Mouse (Mus musculus) gastrocnemius, postnatal 10 days (tissue): ENCODE data around the gene Tm4sf5. TPM values are rescaled to one million over a fixed set of nuclear protein-coding genes. Genes with fewer than 3 reads are reported as not detected.
"Not testable (repeated sequence)": the region's sequence is repeated elsewhere in the genome, so short reads cannot be mapped to it uniquely, and the experiment has no call there.

ENCODE experiments used
- DNase-seq: peaks from one replicate; pipeline ENCODE4 v3.0.0; 2021; ENCODE audit warnings: mixed read lengths
- long read RNA-seq, 2 experiments: library from polyadenylated mRNA; stranded (forward); transcript quantifications; one replicate each; pipeline ENCODE4 v2.0.0; 2021
- total RNA-seq, 2 experiments: library from RNA; stranded (reverse); gene quantifications; 2 replicates each; pipeline ENCODE4 v1.2.3; 2021

The Tm4sf5 gene
- not detected for total RNA-seq
- long read RNA-seq, experiment 1: 0 reads
- long read RNA-seq, experiment 2: 0 reads

DNA sequence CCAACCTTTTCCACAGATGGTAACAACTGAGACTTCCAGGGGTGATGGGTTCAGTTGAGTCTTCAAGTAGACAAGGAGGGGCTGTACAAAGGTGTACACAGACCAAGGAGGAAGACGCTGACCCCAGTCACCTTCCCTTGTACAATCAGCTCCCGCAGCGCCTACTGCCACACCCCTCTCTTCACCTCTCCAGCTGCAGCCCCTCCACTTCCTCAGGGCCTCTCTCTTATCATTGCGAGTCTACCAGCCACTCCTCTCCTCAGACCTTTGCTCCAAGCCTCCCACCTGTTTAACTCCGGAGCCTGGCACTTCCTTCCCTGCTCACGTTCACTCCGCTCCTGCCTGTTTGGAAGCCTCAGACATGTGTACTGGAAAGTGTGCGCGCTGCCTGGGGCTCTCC lies at the start of gene Tm4sf5:
Gene Tm4sf5 (plus strand): TSS at position 275 of the 400 bp plus-strand sequence.
- DNase-seq: no peak

DNA sequence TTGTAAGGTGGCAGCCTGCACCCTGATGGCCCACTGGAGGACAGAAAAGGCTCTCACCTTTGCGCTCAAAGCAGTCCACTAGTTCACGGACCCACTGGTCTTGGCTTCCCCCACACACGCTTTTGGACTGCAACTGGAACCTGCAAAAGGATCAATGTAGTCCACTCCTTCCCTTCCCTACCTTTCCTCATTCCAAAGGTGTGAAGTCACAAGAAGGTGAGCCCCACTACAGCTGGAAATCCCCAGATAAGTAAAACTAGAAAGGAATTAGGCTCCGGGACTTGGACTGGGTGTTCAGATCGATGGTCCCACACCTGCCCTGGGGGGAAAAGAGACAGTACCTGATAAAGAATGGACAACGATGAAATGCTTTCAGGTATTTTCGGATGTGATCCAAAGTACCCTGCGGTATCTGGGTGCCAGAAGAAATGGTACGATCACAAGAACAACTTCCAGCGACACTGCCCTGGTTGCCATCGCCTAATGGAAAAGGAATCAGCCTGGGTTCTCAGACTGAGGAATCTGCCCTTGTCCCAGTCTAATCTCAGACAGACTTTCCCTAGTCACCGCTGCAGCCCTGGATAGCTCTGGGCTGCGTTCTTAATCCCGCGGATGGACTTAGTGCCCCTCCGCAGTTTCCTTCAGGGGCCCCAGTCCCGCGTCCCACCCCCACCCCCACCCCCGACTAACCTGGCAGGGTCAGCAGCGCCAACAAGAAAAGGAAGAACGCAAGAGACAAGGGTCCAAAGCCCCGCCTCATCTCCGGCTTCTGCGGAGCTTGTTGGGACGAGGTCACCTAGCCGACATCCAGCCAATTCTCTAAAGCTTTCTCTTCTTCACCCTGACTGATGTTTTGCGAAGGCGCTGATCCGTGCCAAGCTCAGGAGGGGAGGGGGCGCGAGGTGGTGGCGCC lies 46.1 kb upstream of the Tm4sf5 start, which contains the start of gene Zmynd15:
Gene Zmynd15 (plus strand): TSS at position 746 of the 913 bp plus-strand sequence.
- no peak for DNase-seq

DNA sequence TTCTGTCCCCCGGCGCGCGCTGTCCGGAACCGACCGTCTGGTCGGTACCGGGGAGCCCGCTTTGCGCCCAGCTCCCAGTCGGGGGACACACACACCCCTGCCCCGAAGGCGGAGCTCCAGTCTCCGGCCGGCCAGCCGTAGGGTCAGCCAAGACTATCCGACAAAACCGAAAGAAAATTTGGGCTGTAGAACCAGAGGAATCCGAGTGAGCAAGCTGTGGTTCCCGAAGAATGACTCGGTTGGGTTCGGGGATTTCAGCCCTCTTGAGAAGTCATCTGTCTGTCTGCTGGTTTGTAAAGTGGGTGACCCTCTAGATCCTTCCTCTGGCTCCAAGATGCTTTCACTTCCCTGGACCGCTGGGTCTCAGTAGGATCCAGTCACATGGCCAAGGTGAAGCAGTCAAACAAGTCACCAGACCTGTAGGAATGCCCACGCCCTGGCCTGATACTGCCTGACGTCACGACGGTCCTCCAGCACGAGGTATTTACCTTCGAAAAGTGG lies 45.4 kb upstream of the Tm4sf5 start, which contains the start of gene Cxcl16:
Gene Cxcl16 (minus strand): TSS at position 384 of the 501 bp plus-strand sequence.
- peak; percentile 55 for DNase-seq

DNA sequence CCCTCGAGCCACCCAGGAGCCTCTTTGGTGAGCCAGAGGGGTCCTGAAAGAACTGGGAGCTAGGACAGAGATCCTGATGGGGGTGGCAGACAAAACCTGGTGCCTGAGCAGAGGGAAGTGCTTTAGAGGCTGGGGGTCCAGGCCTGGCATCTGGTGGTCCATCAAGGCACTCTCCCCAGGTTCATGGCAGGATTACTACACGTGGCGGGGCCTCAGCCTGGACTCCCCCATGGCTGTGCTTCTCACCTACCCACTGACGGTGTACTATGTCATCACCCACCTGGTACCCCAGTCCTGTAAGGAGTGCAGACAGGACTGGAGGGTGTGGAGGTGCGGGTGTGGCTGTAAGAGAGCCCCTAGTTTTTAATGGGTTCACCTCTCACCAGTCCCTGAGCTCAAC lies 41.1 kb upstream of the Tm4sf5 start:
- no peak for DNase-seq

DNA sequence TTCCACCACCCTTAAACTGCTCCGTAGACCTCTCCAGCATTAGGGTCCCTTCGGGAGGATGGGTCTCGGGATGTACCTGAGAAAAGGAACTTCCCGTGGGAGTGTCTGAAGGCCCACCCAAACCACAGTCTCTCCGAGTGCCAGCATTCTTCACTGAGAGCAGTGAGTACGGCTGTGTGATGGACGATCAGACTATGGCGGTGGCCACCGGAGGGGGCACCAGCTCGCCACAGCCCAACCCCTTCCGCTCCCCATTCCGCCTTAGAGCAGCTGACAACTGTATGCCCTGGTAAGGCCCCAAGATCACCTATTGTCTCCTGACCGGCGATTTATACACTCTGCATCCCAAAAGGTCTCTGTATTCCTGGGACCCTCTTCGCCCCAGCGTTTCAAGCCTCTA lies 39.8 kb upstream of the Tm4sf5 start:
- no peak for DNase-seq

DNA sequence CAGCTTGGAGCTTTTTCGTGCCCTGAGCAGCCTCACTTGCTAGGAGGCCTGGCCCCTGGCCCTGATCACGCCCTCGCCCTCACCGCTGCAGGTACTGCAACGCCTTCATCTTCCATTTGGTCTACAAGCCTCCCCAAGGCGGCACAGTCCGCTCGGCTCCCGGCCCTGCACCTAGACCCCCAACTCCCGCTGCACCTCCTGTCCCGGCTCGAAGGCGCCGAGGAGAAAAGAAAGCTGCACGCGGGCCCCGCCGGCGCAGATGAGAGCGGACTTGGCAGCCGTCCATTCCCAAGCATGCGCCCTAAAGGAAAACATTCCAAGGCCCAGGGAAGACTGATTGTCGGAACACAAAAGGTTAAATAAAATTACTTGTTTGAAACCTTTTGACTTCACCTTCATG lies 39.2 kb upstream of the Tm4sf5 start:
- DNase-seq: peak; percentile 42

DNA sequence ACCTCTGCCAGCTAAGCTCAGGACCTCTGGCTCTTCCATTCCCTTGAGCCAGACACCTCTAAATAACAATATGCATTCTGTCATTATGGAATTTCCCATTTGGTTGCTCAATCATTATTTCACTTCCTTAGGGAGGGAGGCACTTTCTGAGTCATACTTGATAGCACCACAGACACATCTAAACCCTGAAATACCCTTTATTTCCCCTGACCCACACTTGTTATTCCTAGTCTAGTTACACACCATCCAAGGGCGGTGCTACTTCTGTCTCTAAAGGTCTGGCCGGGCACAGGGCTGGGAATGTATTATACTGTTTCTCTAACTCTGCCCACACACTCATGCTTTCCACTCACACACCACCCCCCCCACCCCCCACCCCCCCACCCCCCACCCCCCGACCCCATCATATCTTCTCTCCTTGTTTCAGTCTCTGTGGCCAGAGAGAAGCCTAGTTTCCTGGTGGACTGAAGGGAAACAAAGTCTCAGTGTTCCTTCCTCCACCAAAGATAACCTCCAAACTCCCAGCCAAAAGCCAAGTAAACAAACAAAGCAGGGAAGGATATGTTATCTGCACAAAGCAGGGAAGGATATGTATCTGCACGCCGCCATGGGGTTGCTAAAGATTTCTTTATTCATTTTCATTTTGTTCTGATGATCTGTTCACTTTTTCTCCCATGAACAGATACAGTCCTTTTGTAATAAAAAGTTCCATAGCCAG lies 37.0 kb upstream of the Tm4sf5 start:
- no peak for DNase-seq

DNA sequence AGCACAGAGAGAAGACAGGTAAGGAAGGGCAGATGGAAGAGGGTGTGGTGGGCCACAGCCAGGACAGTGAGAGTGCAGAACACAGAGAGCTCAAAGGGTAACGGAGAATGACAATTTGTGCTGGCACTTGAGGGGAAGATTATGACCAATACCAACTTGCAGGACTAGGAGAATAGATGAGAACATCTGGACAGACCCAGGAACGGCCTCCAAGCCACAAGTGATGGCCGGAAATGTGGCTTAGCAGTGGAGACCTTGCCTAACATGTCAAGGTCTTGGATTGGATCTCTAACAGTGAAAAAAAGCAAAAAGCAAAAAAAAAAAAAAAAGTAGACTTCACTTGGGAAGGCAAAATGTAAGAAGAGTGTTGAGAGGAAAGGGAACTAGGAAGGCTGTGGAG lies 35.3 kb upstream of the Tm4sf5 start:
- no peak for DNase-seq

DNA sequence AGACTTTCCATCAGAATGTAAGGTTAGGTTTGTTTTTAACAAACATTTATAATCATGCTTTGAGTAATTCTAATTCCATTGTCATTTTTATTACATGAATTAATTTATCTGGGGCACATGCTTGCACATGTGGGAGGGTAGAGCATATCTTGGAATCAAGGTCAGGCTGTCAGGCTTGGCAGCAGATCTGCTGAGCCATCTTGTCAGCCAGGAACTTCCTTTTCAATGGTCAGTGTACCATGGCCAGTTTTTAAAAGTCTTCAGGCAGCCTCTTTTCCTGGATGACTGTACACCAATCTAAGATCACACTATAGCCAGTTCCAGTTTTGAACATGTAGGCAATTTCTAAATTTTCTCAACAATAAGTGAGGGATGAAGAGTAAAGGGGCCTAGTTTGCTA lies 32.3 kb upstream of the Tm4sf5 start:
- DNase-seq: no peak

DNA sequence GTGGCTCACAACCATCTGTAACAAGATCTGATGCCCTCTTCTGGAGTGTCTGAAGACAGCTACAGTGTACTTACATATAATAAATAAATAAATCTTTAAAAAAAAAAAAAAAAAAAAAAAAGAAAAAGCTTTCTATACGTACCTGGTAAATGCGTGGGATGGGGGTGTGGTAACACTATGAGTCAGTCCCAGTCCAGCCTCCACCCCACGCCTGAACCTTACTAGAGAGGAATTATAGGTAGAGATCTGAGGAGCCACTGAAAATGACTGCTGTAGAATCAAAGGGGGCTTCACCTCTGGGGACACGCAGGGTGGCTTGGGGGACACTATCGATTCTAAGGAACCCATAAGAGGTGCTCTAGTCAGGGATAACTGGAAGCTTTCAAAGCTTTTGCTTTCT lies 31.8 kb upstream of the Tm4sf5 start:
- DNase-seq: not testable (repeated sequence)

DNA sequence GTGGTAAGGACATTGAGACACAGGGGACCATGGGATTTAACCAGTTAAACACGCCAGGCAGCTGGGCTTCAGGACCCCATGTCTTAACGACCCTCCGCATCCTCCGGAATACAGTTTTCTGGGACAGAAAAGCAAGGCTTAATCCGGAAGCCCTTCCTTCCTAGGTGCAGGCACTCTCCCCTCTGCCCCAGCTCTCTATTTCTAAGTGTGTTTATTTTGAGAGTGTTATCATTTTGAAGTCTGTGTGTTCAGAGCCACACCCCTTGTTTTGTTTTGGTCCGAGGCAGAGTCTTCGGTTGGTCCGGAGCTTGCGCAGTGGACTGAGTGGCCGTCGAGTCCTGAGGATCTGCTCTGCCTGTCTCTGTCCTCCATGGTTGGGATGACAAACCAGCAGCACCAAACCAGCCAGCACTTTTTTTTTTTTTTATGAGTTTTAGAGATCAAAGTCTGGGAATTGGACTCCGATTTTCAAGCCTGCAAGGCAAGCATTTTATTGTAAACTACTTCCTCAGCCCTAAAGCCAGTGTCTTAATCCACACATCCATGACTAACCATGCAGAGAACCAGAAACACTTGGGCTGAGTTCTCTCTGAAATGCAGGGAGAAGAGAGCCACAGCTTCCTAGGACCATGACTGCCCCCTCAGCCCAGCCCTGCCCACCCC lies 30.0 kb upstream of the Tm4sf5 start:
- no peak for DNase-seq

DNA sequence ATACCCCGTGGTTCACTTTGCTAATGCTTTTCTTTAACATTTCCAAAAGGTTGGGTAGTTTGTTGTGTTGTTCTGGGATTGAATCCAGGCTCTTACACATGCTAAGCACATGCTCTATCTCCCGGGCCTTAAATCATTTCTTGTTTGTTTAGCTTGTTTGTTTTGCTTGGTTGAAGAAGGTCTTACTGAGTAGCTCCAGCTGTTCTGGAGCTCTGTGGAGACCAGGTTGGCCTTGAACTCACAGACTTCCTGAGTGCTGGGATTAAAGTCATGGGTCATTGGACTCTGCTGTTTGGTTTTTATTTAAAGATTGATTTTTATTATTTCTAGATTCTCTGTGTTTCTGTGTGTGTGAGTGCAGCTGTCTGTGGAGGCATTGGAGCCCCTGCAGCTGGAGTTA lies 19.5 kb upstream of the Tm4sf5 start:
- DNase-seq: no peak

DNA sequence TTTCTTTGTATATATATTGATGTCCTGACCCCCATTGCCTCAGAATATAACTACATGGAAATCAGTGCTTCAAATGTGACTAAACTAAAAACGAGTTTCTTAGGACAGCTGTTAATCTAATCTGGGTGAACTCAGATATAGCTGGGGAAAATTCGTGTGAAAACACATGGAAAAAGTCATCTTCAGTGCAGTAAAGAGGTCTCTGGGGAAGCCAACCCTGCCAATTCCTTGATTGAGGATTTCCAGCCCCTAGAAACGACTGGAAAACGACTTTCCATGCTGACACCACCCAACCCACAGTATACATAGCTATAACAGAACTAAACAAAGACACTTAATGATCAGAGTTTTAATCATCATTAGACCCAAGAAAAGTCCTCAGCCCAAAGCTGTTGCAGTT lies 17.2 kb upstream of the Tm4sf5 start:
- DNase-seq: peak; percentile 31

DNA sequence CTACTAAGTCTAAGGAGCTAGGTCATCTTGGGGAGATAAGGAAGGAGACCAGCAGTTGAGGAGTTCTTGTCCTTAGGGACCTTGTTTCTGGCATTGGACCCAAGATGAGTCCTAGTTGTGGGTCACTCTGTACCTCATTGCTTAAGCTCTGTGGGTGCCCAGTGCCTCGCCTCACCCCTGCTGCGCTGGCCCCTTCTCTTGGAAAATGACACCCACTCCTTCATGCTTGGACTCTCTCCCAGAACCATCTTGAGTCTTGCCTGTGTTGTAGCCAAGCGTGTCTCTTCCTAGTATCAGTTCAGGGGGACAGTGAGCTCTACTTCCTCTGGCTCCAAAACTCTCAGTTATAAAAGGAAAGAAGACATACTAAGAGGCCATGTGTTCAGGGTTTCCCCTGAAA lies 15.9 kb upstream of the Tm4sf5 start:
- DNase-seq: no peak

DNA sequence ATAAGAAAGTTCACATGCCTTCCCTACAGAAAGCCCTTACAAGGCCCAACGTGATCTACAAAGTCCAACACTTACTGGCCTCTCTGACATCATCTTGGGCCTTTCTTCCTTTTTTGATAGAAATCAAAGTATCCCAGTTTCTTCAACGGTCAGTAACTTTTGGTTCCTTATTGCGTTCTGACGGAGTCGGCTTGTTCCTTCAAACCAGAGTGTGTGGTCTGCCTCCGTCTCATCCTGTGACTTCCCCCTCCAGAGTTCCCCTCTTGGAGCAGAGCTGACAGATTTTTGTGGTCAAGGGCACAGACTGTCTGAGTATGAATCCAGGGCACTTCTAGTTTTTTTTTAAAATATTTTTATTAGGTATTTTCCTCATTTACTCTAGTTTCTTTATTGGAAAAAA lies 15.4 kb upstream of the Tm4sf5 start:
- DNase-seq: no peak

DNA sequence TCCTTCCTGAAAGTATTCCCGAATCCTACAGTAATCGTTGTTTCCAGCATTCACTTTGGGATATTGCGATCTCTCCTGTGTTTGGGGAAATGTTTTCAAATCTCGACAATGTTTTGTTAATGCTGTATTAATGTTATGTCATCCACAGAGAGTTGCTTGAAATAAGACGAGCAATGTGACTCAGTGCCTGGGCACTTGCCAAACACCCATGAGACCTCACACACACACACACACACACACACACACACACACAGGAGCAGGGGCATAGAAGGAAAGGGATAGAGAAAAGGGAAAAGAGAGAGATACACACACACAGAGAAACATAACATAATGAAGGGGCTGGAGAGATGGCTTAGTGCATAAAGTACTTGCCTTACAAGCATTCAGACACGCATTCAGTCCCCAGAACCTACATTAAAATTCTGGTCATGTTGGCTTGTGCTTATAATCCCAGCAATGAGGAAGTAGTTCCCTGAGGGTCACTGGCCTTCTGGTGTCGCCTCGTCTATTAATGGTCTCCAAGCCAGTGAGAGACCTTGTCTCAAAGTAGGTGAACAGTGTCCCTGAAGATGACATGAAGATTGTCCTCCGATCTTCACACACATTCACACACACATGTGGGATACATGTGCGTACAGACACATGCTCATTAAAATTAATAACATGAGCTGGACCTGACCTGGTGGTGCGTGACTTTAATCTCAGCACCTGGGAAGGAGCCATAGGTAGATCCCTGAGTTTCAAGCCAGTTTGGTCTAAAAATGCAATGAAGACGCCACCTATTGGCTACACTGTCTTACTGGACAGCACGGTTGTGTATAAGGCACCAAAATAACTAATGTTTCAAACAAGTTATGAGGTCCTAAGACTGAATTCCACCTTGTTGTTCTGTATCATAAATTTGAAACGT lies 5.2 kb upstream of the Tm4sf5 start:
- DNase-seq: peak; percentile 18

DNA sequence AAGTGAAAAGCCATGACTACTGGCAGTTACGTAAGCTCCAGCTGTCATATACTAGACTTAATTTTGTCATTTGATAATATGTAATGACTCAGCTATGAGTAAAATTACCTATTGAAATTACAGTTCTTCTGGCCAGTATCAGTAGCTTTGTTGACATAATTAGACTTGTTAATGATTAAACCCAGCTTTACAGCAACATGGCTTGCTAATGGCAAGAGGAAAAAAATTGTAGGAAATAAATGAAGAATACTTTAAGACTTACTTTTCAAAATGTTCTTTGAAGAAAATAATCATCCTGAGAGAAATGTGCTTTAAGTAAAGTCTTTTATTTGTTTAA lies 4.6 kb upstream of the Tm4sf5 start:
- DNase-seq: no peak

DNA sequence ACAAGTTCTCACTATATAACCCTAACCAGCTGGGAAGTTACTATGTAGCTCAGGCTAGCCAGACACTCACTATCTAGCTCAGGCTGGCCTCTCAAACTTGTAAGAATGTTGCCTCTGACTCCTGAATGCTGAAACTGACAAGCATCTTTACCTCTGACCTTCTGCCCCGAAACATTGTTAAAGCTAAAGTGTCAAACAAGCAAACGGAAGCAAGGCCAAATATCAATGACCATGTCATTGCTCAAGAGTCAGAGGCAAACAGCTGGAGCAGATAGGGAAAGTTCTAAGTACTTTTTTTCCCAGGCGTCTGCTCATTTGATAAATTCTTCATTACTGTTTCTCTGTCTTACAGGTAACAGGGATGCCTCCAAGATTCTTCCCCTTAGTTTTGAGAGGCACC lies 3.0 kb upstream of the Tm4sf5 start:
- DNase-seq: no peak

DNA sequence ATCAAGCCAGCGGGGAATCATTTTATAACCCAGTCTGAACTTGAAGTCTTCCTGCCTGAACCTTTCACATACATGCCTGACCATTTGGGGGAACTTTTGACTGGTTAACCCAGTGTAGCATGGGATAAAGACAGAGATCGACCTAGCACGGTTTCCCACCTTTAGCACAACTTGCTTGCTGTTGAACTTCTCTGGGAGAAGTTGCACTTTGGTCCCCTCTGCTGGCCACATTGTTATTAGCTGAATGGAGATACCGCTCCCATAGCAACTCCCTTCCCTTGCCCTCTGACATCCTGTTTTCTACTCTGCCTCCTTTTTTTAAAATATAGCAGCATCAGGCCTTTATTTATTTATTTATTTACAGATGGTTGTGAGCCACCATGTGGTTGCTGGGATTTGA lies 1.3 kb downstream of the Tm4sf5 start:
- DNase-seq: peak; percentile 75

DNA sequence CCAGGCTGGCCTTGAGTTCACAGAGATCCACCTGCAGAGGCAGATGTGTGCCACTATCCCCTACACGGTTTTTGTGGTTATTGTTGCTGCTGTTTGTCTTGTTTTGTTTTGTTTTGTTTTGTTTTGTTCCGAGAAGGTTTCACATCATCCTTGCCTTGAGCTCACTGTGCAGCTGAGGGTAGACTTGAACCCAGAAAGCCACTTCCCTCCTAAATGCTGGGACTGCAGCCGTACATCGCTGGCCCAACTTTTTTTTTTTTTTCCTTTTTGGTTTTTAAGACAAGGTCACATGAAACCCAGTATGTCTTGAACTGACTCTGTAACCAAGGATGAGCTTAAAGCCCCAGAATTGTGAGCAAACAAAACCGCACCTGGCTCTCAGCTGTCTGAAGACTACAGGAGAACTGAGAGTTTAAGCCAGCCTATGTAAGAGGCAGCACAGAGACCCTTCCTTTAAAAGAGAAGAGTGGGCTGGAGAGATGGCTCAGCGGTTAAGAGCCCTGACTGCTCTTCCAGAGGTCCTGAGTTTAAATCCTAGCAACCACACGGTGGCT lies 2.0 kb downstream of the Tm4sf5 start:
- DNase-seq: no peak
